Mouse (Mus musculus) right cerebral cortex, postnatal 10 days (tissue): ENCODE measurements around the gene Ccdc36.

ENCODE experiments used
- DNase-seq, 2 experiments: peaks; one replicate each; pipeline ENCODE4 v3.0.0; 2021; ENCODE audit warnings: low spot score in 2 of 2

Gene Ccdc36

DNA sequence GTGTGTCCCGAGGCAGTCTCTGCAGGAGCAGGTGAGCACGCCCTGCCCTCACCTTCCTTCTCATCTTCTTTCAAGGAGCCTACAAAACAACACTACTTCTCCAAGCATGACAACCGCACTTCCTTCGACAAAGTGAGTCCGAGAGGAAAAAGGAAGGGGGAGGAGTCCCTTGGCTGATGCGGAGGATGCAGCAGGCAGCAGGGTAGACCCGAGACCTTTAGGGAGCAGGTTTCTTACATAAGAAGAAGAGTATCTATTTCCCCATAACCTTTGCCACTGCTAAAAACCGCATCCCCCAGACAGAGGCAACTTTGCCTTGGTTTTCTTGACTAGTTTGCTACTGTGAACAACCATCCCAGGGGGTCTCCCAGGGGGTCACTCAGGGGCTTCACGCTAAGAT lies 16.8 kb upstream of the Ccdc36 start:
- no peak for DNase-seq

DNA sequence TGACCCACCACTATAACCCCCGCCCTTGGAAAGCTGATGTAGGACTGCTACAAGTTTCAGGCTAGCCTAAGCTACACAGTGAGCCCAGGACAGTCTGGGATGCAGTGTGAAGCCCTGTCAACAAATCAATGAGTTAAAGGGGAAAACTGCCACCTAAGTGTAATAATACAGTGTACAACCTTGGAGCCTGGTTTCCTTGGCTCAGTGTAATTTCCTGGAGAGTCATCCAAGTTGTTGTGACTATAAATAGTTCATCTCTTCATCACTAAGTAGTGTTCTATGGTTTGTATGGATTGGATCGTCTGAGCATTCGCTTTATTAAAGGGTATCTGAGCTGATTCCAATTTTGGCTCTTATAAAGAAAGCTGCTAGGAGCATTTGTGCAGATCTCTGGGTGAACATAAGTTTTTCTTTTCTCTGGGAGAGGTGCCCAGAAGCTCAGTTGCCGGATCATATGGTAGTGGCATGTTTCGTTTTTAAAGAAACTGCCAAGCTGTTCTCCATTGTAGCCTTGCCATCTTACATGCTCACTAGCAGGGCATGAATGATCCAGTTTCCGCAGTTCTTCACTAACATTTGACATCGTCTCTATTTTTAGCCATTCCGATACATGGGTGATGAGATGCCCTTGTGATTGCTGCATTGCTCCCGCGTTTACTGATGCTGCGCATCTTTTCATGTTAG lies 13.1 kb upstream of the Ccdc36 start:
- DNase-seq = peak; percentile 66 to 83

DNA sequence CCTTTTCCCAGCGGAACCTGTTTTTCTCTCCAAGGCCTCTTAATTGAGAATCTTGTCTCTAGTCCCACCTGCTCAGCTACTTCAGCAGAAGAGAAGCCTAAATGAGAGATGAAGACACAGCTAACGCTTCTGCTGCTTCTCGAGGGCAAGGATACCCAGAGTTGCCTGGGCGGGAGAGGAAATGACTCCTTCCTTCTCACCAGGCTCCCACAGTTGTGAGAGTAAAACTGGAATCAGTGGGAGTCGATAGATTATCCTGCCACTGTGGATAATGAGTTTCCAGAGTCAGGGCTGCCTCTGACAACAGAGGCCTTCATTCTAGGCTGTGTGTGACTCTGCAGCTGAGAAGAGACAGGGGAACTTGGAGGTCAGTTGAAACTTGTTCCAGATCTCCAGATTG lies 12.2 kb upstream of the Ccdc36 start:
- DNase-seq = peak in 1 of 2 experiments; percentile 38

GRCm38 (mm10) chr9:108439176-108439575 lies 10.9 kb upstream of the Ccdc36 start:
- DNase-seq = peak; percentile 56 to 60

GRCm38 (mm10) chr9:108436182-108436581 lies 7.9 kb upstream of the Ccdc36 start, which contains the start of gene BC048562:
TSS of gene BC048562 (plus strand) at chr9:108436482.
- no peak for DNase-seq

GRCm38 (mm10) chr9:108431431-108432067 lies 3.3 kb upstream of the Ccdc36 start:
- DNase-seq = no peak

- no peak for DNase-seq
Measured at GRCm38 (mm10) chr9:108412221-108412620, 16.1 kb downstream of the Ccdc36 start.

DNA sequence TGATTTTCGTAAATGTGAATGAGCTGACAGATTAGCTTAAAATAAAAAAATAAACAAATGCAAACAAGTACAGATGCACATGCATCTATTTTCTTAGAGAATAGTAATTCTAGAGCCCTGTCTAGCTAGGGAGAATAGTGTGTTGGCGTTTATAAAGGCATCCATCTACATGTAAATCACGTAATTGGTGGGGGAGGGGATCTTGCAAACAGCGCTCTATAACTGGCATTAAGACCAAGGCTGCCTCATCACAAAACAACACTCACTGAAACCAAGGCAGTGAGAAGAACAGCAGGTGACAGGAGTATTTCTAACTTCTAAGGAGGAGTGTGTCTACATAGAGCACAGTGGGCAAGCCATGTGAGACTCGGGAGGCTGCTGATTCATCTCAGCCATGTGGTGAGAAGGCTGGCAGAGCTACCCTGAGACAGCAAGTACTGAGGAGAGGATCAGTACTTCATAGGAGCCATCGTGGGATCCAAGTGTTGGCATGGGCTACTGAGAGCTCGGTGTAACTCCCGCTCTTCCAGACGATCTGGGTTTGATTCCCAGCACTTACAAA lies 16.8 kb downstream of the Ccdc36 start:
- DNase-seq = peak; percentile 50 to 72

GRCm38 (mm10) chr9:108409535-108409934 lies 18.7 kb downstream of the Ccdc36 start:
- no peak for DNase-seq

DNA sequence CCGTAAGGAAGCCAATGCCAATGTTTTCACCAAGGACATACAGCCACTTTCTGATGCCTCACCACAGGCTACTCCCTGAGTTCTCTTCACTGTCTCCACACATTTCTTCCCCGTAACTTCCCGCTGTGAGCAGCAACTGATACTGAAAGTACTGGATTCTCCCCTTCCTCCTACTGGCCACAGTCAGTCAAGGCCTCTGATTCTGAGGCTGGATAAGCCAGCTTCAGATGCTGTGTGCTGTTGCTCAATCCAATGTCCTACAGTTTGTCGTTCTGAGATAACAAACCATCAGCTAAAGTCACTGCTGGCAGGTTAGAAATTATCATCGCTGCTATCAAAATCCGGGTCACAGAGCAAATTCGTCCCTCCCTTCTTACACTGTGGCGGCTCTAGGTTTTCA lies 23.8 kb downstream of the Ccdc36 start:
- DNase-seq = no peak

DNA sequence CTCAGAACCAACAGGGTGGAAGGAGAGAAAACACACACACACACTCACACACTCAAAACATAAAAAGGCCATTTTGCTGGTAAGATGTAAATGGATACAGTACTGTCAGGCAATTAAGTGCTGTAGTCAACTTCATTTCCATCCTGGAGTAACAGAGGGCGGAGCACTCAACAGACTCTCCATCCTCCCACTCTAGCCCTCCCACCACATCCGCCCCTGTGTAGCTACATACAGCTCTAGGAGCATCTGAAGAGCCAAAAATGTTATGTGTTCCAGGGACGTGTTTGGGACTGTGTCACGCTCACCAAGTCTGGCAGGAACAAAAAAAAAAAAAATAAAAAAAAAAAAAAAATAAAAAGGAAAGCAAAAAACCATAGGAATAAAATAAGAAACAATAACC lies 25.2 kb downstream of the Ccdc36 start:
- peak in 1 of 2 experiments; percentile 50 for DNase-seq

DNA sequence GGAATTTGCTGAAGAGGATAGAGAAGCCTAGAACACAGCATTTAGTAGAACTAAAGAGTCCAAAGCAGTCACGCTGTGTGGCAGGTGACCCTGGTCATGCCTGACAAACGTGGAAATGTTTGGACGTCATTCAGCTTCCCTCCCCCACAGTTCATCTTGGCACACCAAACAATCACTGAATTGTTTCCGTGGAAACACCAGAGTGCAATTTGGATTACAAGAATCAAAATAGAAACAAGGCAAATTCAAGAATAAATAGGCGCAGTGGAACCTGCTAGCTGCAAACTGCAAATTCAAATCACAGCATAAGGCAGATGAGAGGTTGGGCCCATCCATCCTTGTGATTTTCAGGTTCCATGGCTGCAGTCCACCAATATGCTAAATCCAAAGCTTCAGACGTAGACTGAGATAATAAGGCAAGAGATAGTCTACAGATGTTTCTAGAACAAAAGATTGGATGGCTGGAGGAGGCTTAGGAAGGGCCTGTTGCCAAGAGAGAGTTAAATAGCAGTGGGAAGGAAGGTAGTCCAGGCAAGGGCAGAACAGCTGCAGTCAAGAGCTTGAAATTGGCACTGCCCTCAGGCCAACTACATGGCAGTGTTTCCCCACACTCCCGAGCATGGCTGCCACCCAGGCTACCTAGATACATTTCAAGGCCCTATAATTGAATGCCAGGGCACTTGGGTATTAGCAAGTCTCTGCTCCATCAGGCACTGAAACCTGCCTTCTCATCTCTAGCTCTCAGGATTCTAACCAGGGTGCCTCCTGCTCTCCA lies 26.9 kb downstream of the Ccdc36 start:
- peak; percentile 76 to 85 for DNase-seq

GRCm38 (mm10) chr9:108398324-108398723 lies 30.0 kb downstream of the Ccdc36 start:
- no peak for DNase-seq

DNA sequence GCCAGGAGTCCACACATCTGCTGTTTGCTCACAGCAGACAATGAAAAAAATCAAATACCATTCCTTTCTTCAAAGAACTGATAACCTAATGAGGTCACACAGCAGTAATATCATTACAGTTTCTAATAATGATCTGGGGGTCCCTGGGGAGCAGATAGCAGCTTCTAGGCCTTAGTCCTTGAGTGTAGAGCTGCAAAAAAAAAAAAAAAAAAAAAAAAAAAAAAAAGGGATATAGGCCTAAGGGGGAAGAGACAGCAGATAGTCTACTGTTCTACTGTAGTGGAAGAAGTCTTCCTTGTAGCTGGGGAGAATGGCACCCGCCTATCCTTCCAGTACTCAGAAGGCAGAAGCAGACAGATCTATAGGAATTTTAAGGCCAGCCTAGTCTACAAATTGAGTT lies 32.9 kb downstream of the Ccdc36 start:
- DNase-seq = no peak

- no peak for DNase-seq
Measured at GRCm38 (mm10) chr9:108394191-108394590, 34.1 kb downstream of the Ccdc36 start.

DNA sequence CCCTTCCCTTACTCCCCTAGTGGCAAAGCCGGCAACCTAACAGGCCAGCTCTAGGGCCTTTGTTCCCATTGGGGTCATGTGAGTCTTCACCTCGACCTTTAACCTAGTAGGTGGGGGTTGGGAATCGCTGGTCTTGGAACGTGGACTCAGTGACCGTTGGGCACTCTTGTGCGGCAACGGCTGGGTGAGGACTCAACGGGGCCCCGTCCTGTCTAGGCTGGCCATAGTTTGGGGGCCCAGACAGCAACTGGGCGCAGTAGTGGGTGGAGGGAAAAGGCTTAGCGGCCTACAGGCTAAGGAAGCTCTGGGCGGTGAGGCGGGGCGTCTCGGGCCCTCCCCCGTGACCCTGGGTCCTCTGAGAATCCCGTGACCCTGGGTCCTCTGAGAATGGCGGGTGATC lies 35.6 kb downstream of the Ccdc36 start, which contains the start of gene 1700102P08Rik:
TSS of gene 1700102P08Rik (plus strand) at position 130 of the 400 bp plus-strand sequence.
- DNase-seq = no peak

DNA sequence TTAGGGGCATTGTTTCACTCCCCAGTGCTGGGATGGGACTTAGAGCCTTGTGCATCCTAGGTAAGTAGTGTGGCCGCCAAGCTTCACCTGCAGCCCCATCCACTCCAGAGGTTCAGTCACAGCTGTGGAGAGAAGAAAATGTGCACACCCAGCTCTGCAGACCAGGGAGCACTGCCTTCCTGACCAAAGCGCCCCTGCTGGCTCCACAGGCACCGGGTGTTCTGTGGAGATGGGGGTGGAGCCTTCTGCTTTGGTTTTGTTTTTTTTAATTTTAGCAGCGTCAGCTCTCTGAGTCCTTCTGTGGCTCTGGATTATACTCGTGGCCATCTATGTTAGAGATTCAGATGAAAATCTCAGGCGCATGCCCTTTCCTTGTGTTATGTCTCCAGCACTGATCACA lies 39.1 kb downstream of the Ccdc36 start:
- no peak for DNase-seq

DNA sequence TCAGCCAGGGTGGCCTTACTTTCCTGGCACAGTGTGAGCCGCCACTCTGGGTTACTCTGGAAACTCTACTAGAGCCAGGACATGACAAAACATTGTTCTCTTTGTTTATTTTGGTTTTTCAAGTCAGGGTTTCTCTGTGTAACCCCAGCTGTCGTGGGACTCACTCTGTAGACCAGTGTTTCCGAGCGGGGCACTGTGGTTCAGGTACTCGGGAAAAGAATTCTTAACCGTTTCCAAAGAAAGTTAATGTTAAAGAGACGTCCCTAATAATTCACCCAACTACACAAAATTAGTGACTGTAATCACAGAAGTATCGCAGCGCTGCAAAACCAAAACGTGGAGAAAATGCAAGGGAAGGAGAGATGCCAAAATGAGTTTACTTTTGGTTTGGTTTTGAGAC lies 39.7 kb downstream of the Ccdc36 start:
- DNase-seq = no peak

DNA sequence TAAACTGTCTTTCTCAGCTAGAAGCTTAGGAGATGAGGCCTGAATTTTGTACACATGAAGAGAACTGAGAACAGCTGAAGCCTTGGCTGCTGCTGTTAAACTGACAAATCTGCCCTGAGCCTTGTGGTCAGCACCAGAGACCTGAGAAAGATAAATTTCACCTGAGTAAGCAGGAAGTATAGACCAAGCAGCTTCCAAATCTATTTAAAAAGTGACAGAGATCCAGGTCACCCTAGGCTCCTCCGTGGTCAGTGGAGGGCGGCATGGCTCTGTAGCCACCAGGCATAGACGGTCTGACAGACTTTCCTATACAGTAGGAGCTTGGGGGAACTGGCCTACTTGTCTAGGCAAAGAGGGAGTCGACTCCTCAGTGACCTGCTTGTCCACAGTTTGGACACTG lies 41.5 kb downstream of the Ccdc36 start:
- DNase-seq = no peak

GRCm38 (mm10) chr9:108385006-108385405 lies 43.3 kb downstream of the Ccdc36 start:
- no peak for DNase-seq

DNA sequence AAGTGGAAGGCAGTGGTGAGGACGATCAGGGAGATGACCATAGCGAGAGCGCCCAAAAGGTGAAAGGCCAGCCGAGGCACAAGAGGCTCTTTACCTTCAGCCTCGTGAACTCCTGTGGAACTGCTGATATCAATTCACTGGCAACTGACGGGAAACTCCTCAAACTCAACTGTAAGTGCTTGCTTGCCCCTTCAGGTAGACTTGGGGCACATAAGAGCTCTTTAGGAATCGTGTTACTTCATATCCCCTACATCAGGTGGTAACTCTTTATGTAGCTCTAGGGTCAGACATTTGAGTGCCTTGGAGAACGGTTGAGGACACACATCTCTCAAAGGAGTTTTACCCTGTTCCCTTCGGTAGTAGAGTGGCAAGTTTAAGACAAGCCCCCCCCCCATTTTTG lies 46.9 kb downstream of the Ccdc36 start:
- no peak for DNase-seq

GRCm38 (mm10) chr9:108379294-108379693 lies 49.0 kb downstream of the Ccdc36 start:
- DNase-seq = no peak
